Mouse (Mus musculus) retina, adult 2 months (tissue): Measurements from ENCODE around the gene Fas.

Source experiments
- DNase-seq: peaks from one replicate; pipeline ENCODE4 v3.0.0-alpha.2; 2012; ENCODE audit warnings: low read depth, low spot score

Fas gene

DNA sequence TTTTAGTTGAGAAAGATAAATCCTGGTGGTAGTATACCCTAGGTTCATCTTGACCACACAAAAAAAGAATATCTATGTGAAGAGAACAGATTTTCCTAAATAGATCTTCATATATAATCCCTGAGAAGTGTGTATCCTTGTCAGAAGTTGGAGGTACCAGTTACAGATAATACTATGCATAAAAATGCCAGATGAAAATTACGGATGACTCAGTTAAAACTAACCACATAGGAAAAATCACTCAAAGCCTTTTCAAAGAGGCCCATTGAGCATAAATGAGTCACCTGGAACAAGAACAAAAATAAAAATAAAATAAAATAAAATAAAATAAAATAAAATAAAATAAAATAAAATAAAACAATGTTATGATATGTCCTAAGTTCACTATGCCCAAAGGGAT, 72.2 kb downstream of the Fas start:
- DNase-seq, result no peak

DNA sequence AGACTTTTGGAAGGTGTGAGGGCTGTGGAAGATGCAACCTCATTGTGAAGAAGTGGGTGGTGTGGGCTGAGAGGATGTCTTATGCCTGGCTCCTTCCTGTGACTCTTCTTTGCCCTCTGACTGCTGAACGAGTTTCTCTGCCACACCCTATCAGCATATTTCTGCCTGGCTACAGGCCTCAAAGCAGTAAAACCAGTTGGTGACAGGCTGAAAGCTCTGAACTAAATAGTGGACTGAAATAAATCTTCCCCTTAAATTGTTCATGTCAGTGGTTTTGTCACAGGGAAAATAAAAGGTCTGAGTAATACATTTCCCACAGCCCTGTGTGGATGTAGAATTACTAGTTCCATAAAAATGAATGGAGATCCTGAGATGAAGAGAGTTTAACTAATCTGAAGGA, 79.1 kb downstream of the Fas start:
- DNase-seq, result no peak

DNA sequence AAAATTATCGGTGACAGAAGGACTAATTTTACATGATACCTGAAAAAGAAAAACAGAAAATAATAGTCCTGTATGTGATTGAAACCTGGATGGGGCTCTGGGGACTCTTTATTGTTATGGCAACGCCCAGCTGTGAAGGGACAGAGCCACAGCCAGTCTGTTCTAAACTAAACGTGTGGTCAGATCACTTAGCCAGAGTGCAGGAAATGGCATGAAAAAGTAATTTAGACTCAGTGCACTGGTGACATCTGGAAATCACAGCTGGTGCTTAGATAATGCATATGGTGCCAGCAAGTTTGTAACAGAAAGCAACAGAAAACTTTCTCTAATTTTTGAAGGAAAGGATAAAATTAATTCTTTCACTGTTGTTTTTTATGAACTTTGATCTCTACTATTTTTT, 79.9 kb downstream of the Fas start:
- no peak for DNase-seq
